Mouse (Mus musculus): Measurements from ENCODE around the gene Nedd4. TPM values are rescaled to one million over a fixed set of nuclear protein-coding genes. Genes with fewer than 3 reads are reported as not detected.

Nedd4 gene
- polyA plus RNA-seq, 1 experiment, result 248 TPM

GRCm38 (mm10) chr9:72775022-72775421 lies 112.9 kb downstream of the Nedd4 start:
- H3K27me3 ChIP-seq (ENCODE audit: control insufficient read depth, insufficient read depth, low read length), result no peaks in the 10 kb centered on the region
- TF ChIP-seq POLR2A (IDR thresholded peaks at IDR 0.05; ENCODE audit: borderline replicate concordance, insufficient read depth, low read length) (no peak), CTCF (IDR thresholded peaks at IDR 0.05; ENCODE audit: borderline replicate concordance, insufficient read depth, low read depth, low read length) (no peak)
- no peak overlapping the region for H3K4me3 ChIP-seq (replicated peaks; ENCODE audit: insufficient read depth, low read depth, low read length)
- 86% methylated on average over 4 of the region's 4 CpGs for WGBS
- no peak overlapping the region for H3K27ac ChIP-seq (ENCODE audit: insufficient read depth, low read length)
- H3K4me1 ChIP-seq (ENCODE audit: control insufficient read depth, insufficient read depth, low read length), result no peaks in the 10 kb centered on the region
- DNase-seq, result no peak

GRCm38 (mm10) chr9:72779004-72779403 lies 116.9 kb downstream of the Nedd4 start:
- TF ChIP-seq CTCF (IDR thresholded peaks at IDR 0.05; ENCODE audit: borderline replicate concordance, insufficient read depth, low read depth, low read length), result no peak
- no peak for TF ChIP-seq POLR2A (IDR thresholded peaks at IDR 0.05; ENCODE audit: borderline replicate concordance, insufficient read depth, low read length)
- H3K4me1 ChIP-seq (ENCODE audit: control insufficient read depth, insufficient read depth, low read length), result no peaks in the 10 kb centered on the region
- H3K27ac ChIP-seq (ENCODE audit: insufficient read depth, low read length), result no peak overlapping the region
- no peak for DNase-seq
- H3K27me3 ChIP-seq (ENCODE audit: control insufficient read depth, insufficient read depth, low read length), result no peaks in the 10 kb centered on the region
- 78% methylated on average over 11 of the region's 11 CpGs for WGBS
- no peak overlapping the region for H3K4me3 ChIP-seq (replicated peaks; ENCODE audit: insufficient read depth, low read depth, low read length)

GRCm38 (mm10) chr9:72779733-72780132 lies 117.6 kb downstream of the Nedd4 start:
- WGBS, result 35% methylated on average over 4 of the region's 4 CpGs
- no peak overlapping the region for H3K4me3 ChIP-seq (replicated peaks; ENCODE audit: insufficient read depth, low read depth, low read length)
- no peaks in the 10 kb centered on the region for H3K4me1 ChIP-seq (ENCODE audit: control insufficient read depth, insufficient read depth, low read length)
- DNase-seq, result no peak
- TF ChIP-seq CTCF (IDR thresholded peaks at IDR 0.05; ENCODE audit: borderline replicate concordance, insufficient read depth, low read depth, low read length), result no peak
- TF ChIP-seq POLR2A (IDR thresholded peaks at IDR 0.05; ENCODE audit: borderline replicate concordance, insufficient read depth, low read length), result no peak
- no peaks in the 10 kb centered on the region for H3K27me3 ChIP-seq (ENCODE audit: control insufficient read depth, insufficient read depth, low read length)
- H3K27ac ChIP-seq (ENCODE audit: insufficient read depth, low read length), result no peak overlapping the region

GRCm38 (mm10) chr9:72780694-72781093 lies 118.5 kb downstream of the Nedd4 start:
- TF ChIP-seq CTCF (IDR thresholded peaks at IDR 0.05; ENCODE audit: borderline replicate concordance, insufficient read depth, low read depth, low read length) (no peak), POLR2A (IDR thresholded peaks at IDR 0.05; ENCODE audit: borderline replicate concordance, insufficient read depth, low read length) (no peak)
- H3K4me3 ChIP-seq (replicated peaks; ENCODE audit: insufficient read depth, low read depth, low read length), result no peak overlapping the region
- 40% methylated on average over 5 of the region's 5 CpGs for WGBS

GRCm38 (mm10) chr9:72781466-72781865 lies 119.3 kb downstream of the Nedd4 start:
- no peak for TF ChIP-seq POLR2A (IDR thresholded peaks at IDR 0.05; ENCODE audit: borderline replicate concordance, insufficient read depth, low read length)
- TF ChIP-seq CTCF (IDR thresholded peaks at IDR 0.05; ENCODE audit: borderline replicate concordance, insufficient read depth, low read depth, low read length), result no peak
- H3K4me1 ChIP-seq (ENCODE audit: control insufficient read depth, insufficient read depth, low read length), result no peaks in the 10 kb centered on the region
- no peaks in the 10 kb centered on the region for H3K27me3 ChIP-seq (ENCODE audit: control insufficient read depth, insufficient read depth, low read length)
- no peak overlapping the region for H3K4me3 ChIP-seq (replicated peaks; ENCODE audit: insufficient read depth, low read depth, low read length)
- no peak for DNase-seq
- no peak overlapping the region for H3K27ac ChIP-seq (ENCODE audit: insufficient read depth, low read length)
- WGBS, result 62% methylated on average over 4 of the region's 4 CpGs

More at GRCm38 (mm10) chr9:72780694-72781093, 118.5 kb downstream of the Nedd4 start:
- DNase-seq, result no peak
- Histone ChIP-seq H3K27ac (ENCODE audit: insufficient read depth, low read length) (no peak overlapping the region), H3K27me3 (ENCODE audit: control insufficient read depth, insufficient read depth, low read length) (no peaks in the 10 kb centered on the region), H3K4me1 (ENCODE audit: control insufficient read depth, insufficient read depth, low read length) (no peaks in the 10 kb centered on the region)

GRCm38 (mm10) chr9:72782121-72782520 lies 120.0 kb downstream of the Nedd4 start:
- no peak overlapping the region for H3K27ac ChIP-seq (ENCODE audit: insufficient read depth, low read length)
- TF ChIP-seq POLR2A (IDR thresholded peaks at IDR 0.05; ENCODE audit: borderline replicate concordance, insufficient read depth, low read length) (no peak), CTCF (IDR thresholded peaks at IDR 0.05; ENCODE audit: borderline replicate concordance, insufficient read depth, low read depth, low read length) (no peak)
- no peaks in the 10 kb centered on the region for H3K4me1 ChIP-seq (ENCODE audit: control insufficient read depth, insufficient read depth, low read length)
- WGBS, result 69% methylated on average over 8 of the region's 8 CpGs
- H3K4me3 ChIP-seq (replicated peaks; ENCODE audit: insufficient read depth, low read depth, low read length), result no peak overlapping the region
- DNase-seq, result no peak
- no peaks in the 10 kb centered on the region for H3K27me3 ChIP-seq (ENCODE audit: control insufficient read depth, insufficient read depth, low read length)

GRCm38 (mm10) chr9:72787732-72788131 lies 125.6 kb downstream of the Nedd4 start:
- Histone ChIP-seq H3K4me1 (ENCODE audit: control insufficient read depth, insufficient read depth, low read length) (no peaks in the 10 kb centered on the region; the same call in 1 of the 2 replicates), H3K27ac (ENCODE audit: insufficient read depth, low read length) (no peak overlapping the region), H3K27me3 (ENCODE audit: control insufficient read depth, insufficient read depth, low read length) (no peaks in the 10 kb centered on the region), H3K4me3 (replicated peaks; ENCODE audit: insufficient read depth, low read depth, low read length) (no peak overlapping the region)
- TF ChIP-seq CTCF (IDR thresholded peaks at IDR 0.05; ENCODE audit: borderline replicate concordance, insufficient read depth, low read depth, low read length) (no peak), POLR2A (IDR thresholded peaks at IDR 0.05; ENCODE audit: borderline replicate concordance, insufficient read depth, low read length) (no peak)
- DNase-seq, result no peak
- WGBS, result 91% methylated on average over 1 of the region's 1 CpGs

GRCm38 (mm10) chr9:72790530-72791212 lies 128.5 kb downstream of the Nedd4 start:
- Histone ChIP-seq H3K27ac (ENCODE audit: insufficient read depth, low read length) (no peak overlapping the region), H3K4me3 (replicated peaks; ENCODE audit: insufficient read depth, low read depth, low read length) (no peak overlapping the region), H3K4me1 (ENCODE audit: control insufficient read depth, insufficient read depth, low read length) (no peaks in the 10 kb centered on the region; the same call in 1 of the 2 replicates), H3K27me3 (ENCODE audit: control insufficient read depth, insufficient read depth, low read length) (no peaks in the 10 kb centered on the region)
- 61% methylated on average over 14 of the region's 14 CpGs for WGBS
- no peak for DNase-seq
- no peak for TF ChIP-seq POLR2A (IDR thresholded peaks at IDR 0.05; ENCODE audit: borderline replicate concordance, insufficient read depth, low read length)
- TF ChIP-seq CTCF (IDR thresholded peaks at IDR 0.05; ENCODE audit: borderline replicate concordance, insufficient read depth, low read depth, low read length), result no peak
